Mouse (Mus musculus) cerebellum, adult 9-10 months (tissue): ENCODE results near the gene Rnf7.
"Not testable (repeated sequence)": the region's sequence is repeated elsewhere in the genome, so short reads cannot be mapped to it uniquely, and the experiment has no call there.

Source experiments
- DNase-seq: peaks from one replicate; pipeline ENCODE4 v3.0.0; 2022

Gene Rnf7

DNA sequence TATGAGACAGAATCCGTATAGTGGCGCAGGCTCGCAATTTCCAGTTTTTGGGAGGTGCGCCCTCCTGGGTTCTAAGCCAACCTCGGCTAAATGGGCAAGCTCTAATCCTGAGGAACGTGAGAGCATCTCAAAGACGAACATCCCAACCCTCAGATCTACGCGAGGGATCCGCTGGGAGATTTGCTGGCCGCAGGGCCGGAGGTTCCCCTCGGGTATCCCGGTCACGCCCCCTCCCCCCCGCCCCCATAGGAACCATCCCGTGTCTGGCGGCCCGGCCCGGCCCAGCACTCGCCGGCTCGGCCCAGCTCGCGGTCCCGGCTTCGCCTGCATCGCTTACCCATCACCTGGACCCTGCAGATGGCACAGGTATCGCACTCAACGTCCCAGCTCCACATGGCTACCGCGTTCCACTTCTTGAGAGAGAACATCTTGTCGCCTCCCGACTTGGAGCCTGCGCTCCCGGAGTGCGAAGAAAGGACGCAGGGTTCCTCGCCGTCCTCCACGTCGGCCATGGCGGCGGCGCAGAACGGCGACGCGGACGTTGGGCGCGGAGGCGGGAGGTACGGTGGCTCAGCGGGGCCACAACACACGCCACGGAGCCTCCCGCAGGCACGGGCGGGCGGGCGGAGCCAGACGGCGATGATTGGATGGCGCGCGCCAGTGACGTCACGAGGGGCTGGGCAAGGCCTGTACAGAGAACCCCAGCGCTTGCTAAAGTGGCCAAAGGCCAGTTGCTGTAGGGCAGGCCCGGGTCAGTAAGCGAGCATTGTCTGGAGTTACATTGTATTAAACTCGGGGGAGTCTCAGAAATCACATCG, at the start of gene Rnf7:
TSS of gene Rnf7 (minus strand) at position 605 of the 818 bp plus-strand sequence.
- DNase-seq = peak; percentile 99

- no peak for DNase-seq
Observed at GRCm38 (mm10) chr9:96526011-96526410, 47.5 kb upstream of the Rnf7 start.

DNA sequence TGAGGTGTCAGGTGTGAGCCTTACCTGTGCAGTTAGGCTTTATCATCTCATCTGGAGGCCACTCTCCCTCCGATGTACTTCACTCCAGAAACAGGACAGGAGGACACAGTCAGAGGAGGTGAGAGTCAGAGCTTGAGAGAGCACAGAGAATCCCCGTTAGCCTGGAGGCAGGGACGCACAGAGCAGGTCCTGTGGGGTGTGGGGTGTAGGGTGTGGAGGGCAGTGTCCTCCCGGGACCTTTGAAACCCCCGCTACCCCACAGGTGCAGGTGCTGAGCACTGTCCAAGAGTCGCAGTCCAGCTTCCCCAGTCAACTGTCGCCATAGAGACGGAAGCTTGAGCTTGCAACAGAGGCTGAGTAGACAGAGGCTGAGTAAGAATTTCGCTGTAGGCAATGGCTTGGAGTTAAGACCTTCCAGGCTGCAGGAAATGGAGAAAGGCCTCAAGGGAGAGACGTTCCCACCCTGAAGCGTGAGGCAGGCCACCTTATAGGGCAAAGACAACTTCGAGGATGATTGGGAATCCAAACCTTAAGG, 46.6 kb upstream of the Rnf7 start, which contains the start of gene Gm28729:
TSS of gene Gm28729 (minus strand) at position 293 of the 535 bp plus-strand sequence.
- DNase-seq = no peak

DNA sequence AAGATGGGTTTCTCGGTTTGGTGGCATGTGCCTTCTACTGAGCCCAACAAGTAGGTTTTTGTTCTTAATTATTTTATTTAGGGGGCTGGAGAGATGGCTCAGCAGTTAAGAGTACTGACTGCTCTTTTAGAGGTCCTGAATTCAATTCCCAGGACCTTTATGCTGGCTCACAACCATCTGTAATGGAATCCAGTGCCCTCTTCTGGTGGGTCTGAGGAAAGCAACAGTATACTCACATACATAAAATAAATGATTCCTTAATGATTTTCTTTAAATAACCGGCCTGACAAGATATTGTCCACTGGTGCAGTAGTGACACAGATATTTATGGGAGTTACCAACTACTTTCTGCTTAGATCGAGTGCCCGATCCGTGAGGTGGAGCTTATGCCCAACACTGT, 44.7 kb upstream of the Rnf7 start:
- no peak for DNase-seq

DNA sequence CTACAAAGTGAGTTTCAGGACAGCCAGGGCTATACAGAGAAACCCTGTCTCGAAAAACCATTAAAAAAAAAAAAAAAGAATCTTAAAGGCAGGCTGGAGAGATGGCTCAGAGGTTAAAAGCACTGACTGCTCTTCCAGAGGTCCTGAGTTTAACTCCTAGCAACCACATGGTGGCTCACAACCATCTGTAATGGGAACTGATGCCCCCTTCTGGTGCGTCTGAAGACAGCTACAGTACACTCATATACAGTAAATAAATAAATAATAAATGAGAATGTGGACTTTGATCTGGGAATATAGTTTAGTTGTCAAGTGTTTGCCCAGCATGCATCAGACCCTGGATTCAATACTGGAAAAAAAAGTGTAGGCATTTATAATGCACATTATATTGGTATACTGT, 43.1 kb upstream of the Rnf7 start:
- DNase-seq = not testable (repeated sequence)

GRCm38 (mm10) chr9:96517429-96517828, 39.0 kb upstream of the Rnf7 start:
- no peak for DNase-seq

- DNase-seq = no peak
Observed at GRCm38 (mm10) chr9:96516806-96517205, 38.3 kb upstream of the Rnf7 start.

DNA sequence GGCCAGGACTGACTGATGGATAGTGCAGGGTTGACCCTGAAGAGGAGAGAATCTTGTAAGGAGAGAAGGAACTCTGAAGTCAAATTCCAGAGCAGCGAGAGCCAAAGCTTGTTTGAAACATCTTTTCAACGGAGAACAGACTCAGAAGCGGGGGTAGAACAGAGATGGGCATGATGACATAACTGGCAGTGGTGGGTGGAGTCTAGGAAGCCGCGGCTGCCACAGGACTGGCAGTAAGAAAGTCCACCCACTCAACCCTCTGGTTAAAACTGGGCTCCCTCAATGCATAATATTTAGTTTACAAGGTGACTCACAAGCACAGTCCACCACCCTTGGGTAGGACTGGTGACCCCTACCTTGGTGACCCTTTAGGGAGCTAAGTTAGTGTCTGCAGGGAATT, 37.3 kb upstream of the Rnf7 start:
- DNase-seq = no peak

DNA sequence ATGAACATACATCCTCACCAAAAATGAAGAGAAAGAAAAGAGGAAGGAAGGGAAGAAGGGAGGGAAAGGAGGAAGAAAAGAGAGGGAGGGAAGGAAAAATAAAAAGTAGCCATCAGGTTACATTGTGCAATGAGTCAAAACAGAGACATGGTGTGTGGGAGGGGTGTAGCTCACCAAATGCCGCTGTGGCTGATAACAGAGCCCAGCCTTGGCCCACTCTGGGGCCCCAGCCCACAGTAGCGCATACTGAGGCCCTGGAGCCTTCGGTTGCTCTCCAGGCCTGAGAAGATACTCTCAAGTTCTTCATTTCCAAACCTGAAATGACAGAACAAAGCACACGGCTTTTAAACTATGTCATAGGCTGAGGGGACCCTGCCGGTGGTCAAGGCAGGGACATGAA, 35.8 kb upstream of the Rnf7 start:
- DNase-seq = no peak

GRCm38 (mm10) chr9:96506011-96506498, 27.6 kb upstream of the Rnf7 start:
- no peak for DNase-seq

- DNase-seq = no peak
Observed at GRCm38 (mm10) chr9:96505156-96505555, 26.7 kb upstream of the Rnf7 start.

DNA sequence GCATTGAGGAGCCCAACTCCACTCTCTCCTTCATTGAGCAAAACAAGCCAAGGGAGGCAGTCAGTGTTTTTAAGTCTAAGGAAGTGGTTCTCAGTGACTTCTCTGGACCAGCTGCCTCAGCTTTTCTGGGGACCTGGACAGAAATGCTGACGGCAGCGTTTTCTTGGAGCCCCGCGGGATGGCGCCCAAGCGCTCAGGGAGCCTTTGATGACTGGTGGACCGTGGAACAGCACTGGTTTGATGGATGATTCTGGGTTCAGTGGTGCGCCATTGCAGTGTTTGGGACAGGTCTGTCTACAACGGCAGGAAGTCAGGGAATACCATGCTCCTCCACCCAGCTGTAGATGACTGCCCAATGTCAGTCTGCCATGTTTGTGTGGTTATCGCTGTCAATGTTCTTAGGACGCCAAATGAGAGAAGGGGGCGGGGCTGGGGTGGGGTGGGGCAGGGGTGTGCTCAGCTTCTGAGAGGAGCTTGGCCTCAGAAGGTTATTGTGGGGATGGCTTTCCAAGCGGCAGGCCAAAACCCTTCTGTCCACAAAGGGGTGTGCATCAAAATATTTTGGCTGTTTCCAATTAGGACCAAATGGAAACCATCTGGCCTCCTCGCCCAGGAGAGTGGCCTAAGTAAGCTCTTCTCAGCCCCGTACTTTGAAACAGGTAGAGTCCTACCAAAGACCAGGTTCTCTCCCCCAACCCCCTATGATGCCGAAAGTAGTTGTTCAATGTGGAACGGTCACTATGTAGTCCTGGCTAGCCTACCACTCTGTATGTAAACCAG, 25.8 kb upstream of the Rnf7 start:
- DNase-seq = no peak

DNA sequence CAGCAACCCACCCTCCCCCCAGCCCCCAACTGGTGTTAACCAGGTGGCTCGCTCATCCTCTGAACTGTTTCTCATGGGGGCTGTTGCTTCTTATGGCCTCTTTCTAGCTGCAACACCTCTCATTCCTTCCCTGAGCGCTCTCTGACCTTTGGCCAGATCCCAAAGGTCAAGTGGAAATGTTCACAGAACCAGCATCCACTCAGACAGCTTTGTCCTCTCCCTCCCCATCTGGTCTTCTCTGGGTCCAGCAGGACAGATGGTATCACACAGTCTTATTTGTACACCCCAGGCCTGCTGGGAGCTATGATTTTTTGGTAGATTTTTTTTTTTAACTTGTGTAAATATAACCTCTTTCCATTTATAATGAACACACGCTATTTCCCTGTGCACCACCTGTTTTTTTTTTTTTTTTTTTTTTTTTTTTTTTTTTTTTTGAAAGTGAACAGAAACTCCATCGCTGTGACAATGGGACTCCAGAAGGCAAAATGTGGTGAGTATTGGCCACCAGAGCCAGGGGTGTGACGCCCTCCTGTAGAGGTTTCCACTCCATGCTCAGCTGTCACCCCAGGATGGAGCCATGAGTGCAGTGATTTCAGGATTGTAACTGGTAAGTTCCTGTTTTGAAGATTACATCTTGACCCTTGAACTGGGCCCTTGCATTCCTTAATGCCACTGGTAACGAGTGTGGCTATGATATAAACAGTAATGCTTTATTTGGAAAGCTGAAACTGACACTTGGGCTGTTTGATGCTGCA, 24.6 kb upstream of the Rnf7 start:
- DNase-seq = peak; percentile 55

- no peak for DNase-seq
Observed at GRCm38 (mm10) chr9:96501217-96501616, 22.7 kb upstream of the Rnf7 start.

- no peak for DNase-seq
Observed at GRCm38 (mm10) chr9:96493212-96493611, 14.7 kb upstream of the Rnf7 start.

- no peak for DNase-seq
Observed at GRCm38 (mm10) chr9:96491810-96492209, 13.3 kb upstream of the Rnf7 start.

GRCm38 (mm10) chr9:96487869-96488268, 9.4 kb upstream of the Rnf7 start:
- not testable (repeated sequence) for DNase-seq

DNA sequence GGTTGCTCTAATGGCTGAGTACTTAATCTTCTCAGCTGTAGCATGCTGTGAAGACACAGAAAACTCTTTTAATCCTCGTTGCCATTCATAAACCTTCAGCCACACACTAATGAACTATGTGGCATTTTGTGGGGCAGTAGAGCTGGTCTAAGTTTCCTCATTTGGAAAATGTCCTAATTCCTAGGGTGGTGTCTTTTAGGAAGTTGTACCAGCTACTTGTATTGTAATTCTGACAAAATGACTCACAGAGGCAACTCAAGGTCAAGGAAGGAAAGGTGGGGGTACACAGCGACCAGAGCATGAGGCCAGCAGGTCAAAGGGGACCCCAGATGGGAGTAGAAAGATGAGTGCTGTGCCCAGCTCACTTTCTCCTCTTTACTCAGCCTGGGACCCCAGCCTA, 5.2 kb upstream of the Rnf7 start:
- no peak for DNase-seq

GRCm38 (mm10) chr9:96483028-96483427, 4.6 kb upstream of the Rnf7 start:
- DNase-seq = no peak

- DNase-seq = no peak
Observed at GRCm38 (mm10) chr9:96472356-96472755, 6.1 kb downstream of the Rnf7 start.

GRCm38 (mm10) chr9:96471681-96472080, 6.8 kb downstream of the Rnf7 start:
- DNase-seq = not testable (repeated sequence)

GRCm38 (mm10) chr9:96470266-96470974, 8.1 kb downstream of the Rnf7 start:
- no peak for DNase-seq
